Mouse (Mus musculus): ENCODE results near the gene Trnp1.

Trnp1 gene

DNA sequence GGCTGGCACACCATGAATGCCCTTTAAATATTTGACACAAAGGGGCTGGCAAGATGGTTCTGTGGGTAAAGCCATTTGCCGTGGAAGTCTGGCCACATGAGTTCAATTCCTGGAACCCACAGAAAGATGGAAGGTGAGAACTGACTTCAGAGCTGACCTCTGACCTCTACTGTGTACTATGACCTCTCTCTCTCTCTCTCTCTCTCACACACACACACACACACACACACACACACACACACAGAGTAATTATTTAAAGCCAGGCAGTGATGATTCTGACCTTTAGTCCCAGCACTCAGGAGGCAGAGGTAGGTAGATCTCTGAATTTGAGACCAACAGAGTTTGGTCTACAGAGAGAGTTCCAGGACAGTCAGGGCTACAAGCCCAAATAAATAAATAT lies 38.3 kb downstream of the Trnp1 start:
- no peak for DNase-seq (ENCODE audit: low spot score)

DNA sequence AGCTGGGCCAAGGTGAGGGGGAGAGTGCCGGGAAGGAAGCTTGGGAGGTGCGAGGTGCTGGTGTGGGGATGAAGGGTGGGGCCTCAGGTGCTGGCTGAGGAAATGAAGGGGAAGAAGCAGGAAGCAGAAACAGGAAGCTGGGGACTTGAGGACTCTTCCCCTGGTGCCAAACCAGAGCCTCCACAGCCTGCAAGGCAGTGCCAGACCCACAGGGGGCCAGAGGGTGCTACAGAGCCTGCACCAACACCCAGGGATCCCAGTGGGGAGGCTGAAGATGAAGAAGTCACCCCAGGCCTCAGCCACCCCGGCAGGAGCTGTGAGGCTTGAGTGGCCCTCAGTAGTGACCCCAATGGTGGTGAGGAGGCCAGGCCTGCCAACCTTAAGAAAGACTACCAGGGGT lies 40.3 kb downstream of the Trnp1 start:
- DNase-seq (ENCODE audit: low spot score) = no peak

DNA sequence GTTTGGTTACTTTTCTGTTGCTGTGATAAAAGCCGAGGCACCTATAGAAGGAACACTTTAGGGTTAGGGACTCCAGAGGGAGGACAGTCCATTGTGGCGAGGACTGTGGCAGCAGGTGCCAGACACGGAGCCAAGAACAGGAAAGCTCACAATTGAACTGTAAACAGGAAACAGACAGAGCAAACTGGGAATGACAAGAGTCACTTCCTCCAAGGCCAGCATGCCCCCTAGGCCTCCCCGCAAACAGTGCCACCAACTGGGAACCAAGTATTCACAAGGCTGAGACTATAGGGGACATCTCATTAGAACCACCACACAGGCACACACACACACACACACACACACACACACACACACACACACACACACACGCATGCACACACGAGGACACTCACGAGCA lies 45.9 kb downstream of the Trnp1 start:
- no peak for DNase-seq (ENCODE audit: low spot score)

DNA sequence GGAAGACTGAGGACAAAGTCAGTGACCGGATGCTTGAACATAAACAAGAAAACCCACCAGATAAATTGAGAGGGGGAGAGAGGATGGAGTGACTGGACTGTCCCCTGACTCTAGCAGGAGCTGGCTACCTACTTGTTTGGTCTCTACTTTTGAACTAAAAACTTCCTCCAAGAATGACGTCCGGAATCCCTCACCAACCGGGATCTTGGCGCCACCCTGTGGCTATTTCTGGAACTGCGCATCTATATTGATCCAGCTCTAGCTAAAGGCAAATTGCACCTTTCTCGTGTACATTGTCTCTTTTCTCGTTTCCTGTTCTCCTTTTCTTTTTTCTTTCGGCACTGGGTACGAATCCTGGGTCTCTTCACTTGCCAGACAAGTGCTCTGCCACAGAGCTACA lies 46.8 kb downstream of the Trnp1 start:
- DNase-seq (ENCODE audit: low spot score) = peak; percentile 36

DNA sequence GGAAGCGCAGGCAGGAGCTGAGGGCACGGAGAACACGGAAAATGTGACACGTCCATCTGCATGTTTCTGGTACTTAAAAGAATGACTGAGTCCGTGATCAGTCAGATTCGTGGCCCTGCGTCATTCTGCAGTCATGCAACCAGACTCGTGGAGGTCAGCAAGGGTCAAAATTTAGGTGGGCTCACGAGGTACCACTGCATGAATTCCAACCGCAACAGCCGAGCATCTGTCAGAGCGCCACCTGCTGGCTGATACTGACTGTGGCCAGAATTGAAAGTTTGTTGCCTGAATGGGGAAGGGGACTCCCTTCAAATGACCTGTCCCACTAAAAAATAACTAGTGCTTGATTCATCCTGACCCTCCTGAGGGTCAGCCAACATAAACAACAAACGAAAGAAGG lies 48.6 kb downstream of the Trnp1 start:
- DNase-seq (ENCODE audit: low spot score) = no peak

DNA sequence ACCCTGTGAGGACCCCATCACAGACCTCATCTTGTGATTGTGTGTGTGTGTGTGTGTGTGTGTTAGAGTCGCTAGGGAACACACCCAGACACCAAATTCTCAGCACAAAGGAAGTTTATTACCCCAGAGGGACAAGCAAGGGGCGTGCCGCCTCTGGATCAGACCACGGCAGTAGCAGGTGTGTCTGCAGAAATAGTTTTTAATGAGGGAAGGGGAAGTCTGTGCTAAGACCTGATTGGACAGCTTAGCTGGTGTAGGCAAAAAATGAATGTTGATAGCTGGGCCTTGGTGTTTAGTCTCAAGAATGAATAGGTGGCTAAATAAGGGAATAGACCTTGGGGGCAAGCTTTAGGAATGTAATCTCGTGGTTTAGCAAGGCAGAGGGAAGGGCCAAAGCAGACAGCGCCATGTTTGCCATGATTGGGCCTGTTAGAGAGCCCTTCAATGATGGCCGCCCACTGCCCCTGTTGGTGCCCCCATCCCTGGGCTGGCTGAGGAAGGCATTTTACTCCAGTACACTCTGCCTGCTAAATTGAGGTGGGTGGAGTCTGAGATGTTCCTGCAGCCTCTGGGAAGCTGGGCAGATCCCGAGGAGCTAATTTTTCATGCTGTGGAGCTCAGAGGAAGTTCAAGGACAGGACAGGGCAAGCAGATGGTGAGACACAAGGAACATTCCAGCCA lies 49.5 kb downstream of the Trnp1 start:
- DNase-seq (ENCODE audit: low spot score) = no peak

DNA sequence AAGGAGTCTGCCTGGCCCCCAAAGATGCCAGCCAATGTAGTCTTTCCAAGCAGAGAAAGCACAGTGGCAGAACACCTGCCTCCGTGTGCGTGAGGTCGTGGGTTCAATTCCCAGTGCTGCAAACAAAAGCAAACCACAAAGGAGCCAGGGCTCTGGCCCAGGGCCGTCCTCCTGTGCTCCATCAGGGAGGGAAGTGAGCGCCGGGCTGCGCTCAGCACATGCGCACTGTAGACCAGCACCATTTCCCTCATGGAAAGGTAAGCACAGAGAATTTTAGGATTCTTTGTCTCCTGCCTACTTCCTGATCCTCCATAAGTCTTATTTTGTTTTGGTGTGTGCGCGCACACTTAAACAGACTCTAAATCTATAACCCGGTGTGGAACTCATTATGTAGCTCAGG lies 50.4 kb downstream of the Trnp1 start:
- DNase-seq (ENCODE audit: low spot score) = no peak

DNA sequence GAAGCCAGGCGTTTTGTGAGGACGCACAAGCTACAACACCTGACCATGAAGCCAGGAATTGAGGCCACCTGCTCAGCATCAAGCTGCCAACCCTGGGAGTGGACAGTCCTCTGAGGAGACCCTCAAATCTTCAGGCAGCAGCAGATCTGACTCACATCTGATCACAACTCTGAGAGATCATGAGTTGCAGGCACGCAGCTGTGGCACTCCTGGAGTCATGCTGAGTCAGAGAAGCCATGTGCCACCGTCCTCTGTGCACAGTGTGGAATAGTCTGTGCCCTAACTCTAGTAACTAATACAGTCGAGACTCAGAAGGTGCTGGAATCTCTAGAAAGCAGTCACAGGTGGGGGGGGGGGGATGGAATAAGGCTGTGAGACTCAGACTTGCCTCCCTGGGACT lies 51.0 kb downstream of the Trnp1 start:
- no peak for DNase-seq (ENCODE audit: low spot score)

DNA sequence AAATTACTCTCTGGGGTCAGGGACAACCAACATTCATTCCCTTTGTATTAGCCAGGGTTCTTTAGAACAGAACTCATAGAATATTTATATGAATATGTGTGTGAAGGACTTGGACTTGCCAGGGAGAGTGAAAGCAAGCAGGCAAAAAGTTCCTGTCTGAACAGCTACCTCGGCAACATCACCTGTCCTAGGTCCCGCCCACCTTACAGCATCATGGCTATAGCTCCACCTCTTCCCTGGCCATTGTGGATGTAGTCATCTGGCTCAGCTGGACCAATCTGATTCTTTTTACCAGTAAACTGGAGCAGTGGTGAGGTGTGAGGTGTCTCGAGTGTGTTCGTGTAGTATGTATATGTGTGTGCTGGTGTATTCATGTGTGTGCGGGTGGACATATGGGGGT lies 52.6 kb downstream of the Trnp1 start:
- no peak for DNase-seq (ENCODE audit: low spot score)

DNA sequence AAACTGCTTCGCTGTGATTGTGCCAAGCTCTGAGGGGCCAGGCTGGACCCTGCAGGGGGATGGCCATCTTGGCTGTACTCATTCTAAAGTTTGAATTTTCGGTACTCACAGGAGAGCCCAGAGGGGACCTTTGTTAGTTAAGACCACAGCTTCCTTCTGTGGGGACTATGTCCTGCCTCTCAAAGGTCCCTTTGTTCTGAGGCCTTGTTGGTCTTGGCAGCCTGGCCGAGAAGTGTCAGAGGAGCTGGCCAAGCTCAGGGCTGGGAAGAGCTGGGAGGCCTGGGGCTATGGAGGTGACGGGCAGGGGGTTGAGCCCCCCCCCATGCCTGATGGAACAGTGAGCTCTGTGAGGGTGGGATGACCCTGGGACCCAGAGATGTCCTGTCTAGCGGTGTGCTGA lies 55.3 kb downstream of the Trnp1 start:
- no peak for DNase-seq (ENCODE audit: low spot score)

DNA sequence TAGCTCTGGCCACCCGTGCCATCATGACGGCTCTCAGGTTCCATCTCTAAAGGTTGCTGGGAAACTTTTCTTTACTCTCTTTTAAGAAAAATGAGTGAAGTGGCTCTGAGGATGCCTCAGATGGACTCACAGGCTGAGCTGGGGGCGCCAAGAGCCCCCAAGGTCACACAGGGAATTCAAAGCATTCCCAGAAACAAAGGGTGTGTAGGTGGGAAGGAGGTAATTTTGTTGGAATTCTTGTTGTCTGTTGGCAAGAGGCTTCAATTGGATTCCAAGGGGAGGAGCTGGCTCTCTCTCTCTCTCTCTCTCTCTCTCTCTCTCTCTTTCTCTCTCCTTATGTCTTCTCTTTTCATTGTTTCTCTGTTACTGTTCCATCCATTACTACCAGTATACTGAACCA lies 56.2 kb downstream of the Trnp1 start:
- no peak for DNase-seq (ENCODE audit: low spot score)
